Mouse (Mus musculus) layer of hippocampus, adult 18-20 months (tissue): ENCODE results near the gene Mad2l1. TPM values are rescaled to one million over a fixed set of nuclear protein-coding genes. Genes with fewer than 3 reads are reported as not detected.

Experiments
- DNase-seq, 2 experiments: peaks; one replicate each; pipeline ENCODE4 v3.0.0; 2022; ENCODE audit warnings: low spot score in 2 of 2
- long read RNA-seq: library from polyadenylated mRNA; stranded (forward); transcript quantifications from one replicate; pipeline ENCODE4 v2.0.0, GENCODE M21; 2021
- total RNA-seq, 2 experiments: library from RNA; stranded (reverse); gene quantifications; 2 replicates each; pipeline ENCODE4 v1.2.3; 2021

Mad2l1 gene
- 1 to 10 TPM; 5.0 to 5.2 TPM for total RNA-seq
- long read RNA-seq, full-length matches to known transcripts = 3 of 3 reads
- long read RNA-seq, partial matches to known transcripts = 0 of 3 reads
- long read RNA-seq, other reads (novel, unspliced or antisense) = 0 of 3 reads

GRCm38 (mm10) chr6:66535028-66535862, at the start of gene Mad2l1:
Gene Mad2l1 (plus strand): TSS chr6:66535390.
- DNase-seq = peak; percentile 93 to 98

- DNase-seq = no peak
These were observed 41.5 kb upstream of the Mad2l1 start for GRCm38 (mm10) chr6:66493685-66494084.

GRCm38 (mm10) chr6:66516368-66516767, 18.8 kb upstream of the Mad2l1 start:
- DNase-seq = no peak

GRCm38 (mm10) chr6:66528386-66528785, 6.8 kb upstream of the Mad2l1 start:
- no peak for DNase-seq

- DNase-seq = peak in 1 of 2 experiments; percentile 62
These were observed 1.9 kb upstream of the Mad2l1 start for GRCm38 (mm10) chr6:66533241-66533640.

GRCm38 (mm10) chr6:66534366-66534941, 736 bp upstream of the Mad2l1 start:
- peak in 1 of 2 experiments; percentile 9 for DNase-seq

- no peak for DNase-seq
These were observed 776 bp downstream of the Mad2l1 start for GRCm38 (mm10) chr6:66535966-66536365.

GRCm38 (mm10) chr6:66559996-66560395, 24.8 kb downstream of the Mad2l1 start, which contains the start of gene Vmn1r32:
Gene Vmn1r32 (minus strand): TSS chr6:66560096.
- no peak for DNase-seq

- no peak for DNase-seq
These were observed 60.6 kb downstream of the Mad2l1 start for GRCm38 (mm10) chr6:66595804-66596203.

Other genes starting within 250 kb of the Mad2l1 start
- gene Vmn1r32, start 24.7 kb downstream of the Mad2l1 start, total RNA-seq = not detected
- gene Vmn1r33, start 82.9 kb downstream of the Mad2l1 start, total RNA-seq = not detected
- not detected for gene Vmn1r34, start 108.5 kb downstream of the Mad2l1 start, total RNA-seq
- not detected for gene Vmn1r35, start 150.5 kb downstream of the Mad2l1 start, total RNA-seq
- not detected for gene Vmn1r36, start 183.8 kb downstream of the Mad2l1 start, total RNA-seq
- not detected for gene Vmn1r37, start 194.0 kb downstream of the Mad2l1 start, total RNA-seq
- not detected for gene Vmn1r38, start 247.2 kb downstream of the Mad2l1 start, total RNA-seq